Mouse (Mus musculus) kidney, adult 2 months (tissue): ENCODE results near the gene Pard6b. TPM values are rescaled to one million over a fixed set of nuclear protein-coding genes. Genes with fewer than 3 reads are reported as not detected.

ENCODE experiments used
- DNase-seq: peaks from one replicate; pipeline ENCODE4 v3.0.0; 2021
- H3K27ac ChIP-seq: fragments of 200-500 bp; 2 replicates; pipeline ENCODE4 v1.5.1; 2012; ENCODE audit warnings: low read depth, low read length, control low read depth, inconsistent platforms; ENCODE audit not compliant: insufficient read depth
- H3K27me3 ChIP-seq: fragments of 200-500 bp; replicated peaks from 2 replicates; pipeline ENCODE4 v1.6.1; 2012; ENCODE audit warnings: mild to moderate bottlenecking, moderate library complexity, low read length, inconsistent platforms; ENCODE audit not compliant: control insufficient read depth, insufficient read depth
- H3K36me3 ChIP-seq: fragments of 200-500 bp; 2 replicates; pipeline ENCODE4 v1.6.1; 2012; ENCODE audit warnings: mild to moderate bottlenecking, moderate library complexity, low read length, inconsistent platforms; ENCODE audit not compliant: control insufficient read depth, insufficient read depth
- H3K4me1 ChIP-seq: fragments of 200-500 bp; 2 replicates; pipeline ENCODE4 v1.6.1; 2011; ENCODE audit warnings: low read length; ENCODE audit not compliant: control insufficient read depth, insufficient read depth
- H3K4me3 ChIP-seq: fragments of 200-500 bp; 2 replicates; pipeline ENCODE4 v1.5.1; 2011; ENCODE audit warnings: mild to moderate bottlenecking, low read depth, low read length, control low read depth; ENCODE audit not compliant: insufficient read depth
- CTCF ChIP-seq: fragments of 200-500 bp; conservative IDR thresholded peaks from 2 replicates; pipeline ENCODE4 v1.5.1; 2011; ENCODE audit warnings: low read depth, mild to moderate bottlenecking, control low read depth, low read length, moderate library complexity, mixed read lengths; ENCODE audit not compliant: insufficient read depth, insufficient read length
- POLR2A ChIP-seq: fragments of 200-500 bp; IDR thresholded peaks from one replicate; pipeline ENCODE4 v1.6.1; 2011; ENCODE audit warnings: low read depth, low read length, control low read depth
- WGBS: fragments of 180-500 bp; shearing (Covaris S2); methylation state at CpG from one replicate; pipeline ENCODE4 v1.1.7; 2018; 5-methylcytosine and 5-hydroxymethylcytosine counted together
- polyA plus RNA-seq: library from polyadenylated mRNA; depleted of rRNA; stranded (reverse); fragments of >200 nt; gene quantifications from 2 replicates; pipeline ENCODE4 v1.2.3, GENCODE M21; 2012

Pard6b gene
- polyA plus RNA-seq, 1 experiment, result 44.4 TPM

DNA sequence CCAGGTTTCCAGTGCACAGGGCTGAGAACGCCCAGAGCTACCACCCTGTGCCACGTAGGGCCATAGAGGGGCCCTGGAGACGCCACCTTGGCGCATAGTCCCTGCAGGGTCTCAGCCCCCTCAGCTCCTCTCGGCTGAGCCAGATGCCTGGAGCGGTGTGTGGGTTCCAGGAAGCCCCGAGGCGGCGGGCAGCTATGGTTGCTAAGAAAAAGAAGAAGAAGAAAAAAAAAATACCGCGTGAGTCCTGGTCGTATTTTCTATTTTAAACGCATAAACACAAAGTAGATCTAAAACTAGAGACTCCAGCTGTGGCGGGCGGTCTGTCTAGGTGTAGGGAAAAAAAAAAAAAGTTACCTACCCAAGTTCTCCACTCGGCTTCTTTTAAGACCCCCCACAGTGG, 37.2 kb downstream of the Pard6b start:
- 76% methylated on average over 16 of the region's 16 CpGs for WGBS
- Histone ChIP-seq H3K27me3 (no peaks in the 10 kb centered on the region), H3K36me3 (no peaks in the 10 kb centered on the region), H3K27ac (no peak overlapping the region), H3K4me1 (peaks cover 3% of the 10 kb centered on the region; the same call in 1 of the 2 replicates), H3K4me3 (no peak overlapping the region)
- DNase-seq, result no peak
- TF ChIP-seq POLR2A, result no peak
- no peak for TF ChIP-seq CTCF

DNA sequence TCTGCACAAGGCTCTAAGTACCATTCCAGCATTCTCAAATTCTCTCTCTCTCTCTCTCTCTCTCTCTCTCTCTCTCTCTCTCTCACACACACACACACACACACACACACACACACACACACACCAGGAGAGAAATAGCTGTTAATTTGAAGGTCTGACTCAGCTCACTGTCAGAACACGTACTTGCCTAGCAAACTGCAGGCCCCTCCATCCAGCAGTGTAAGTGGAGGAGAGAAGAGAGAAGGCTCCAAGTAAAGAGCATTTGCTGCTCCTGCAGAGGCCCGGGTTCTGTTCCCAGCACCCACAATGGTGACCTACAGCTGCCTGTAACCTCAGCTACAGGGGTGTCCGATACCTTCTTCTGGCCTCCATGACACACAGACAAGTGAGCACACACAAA, 37.7 kb downstream of the Pard6b start:
- H3K27me3 ChIP-seq, result no peaks in the 10 kb centered on the region
- DNase-seq, result no peak
- H3K4me1 ChIP-seq, result peaks cover 3% of the 10 kb centered on the region; the same call in 1 of the 2 replicates
- WGBS, result 83% methylated on average over 3 of the region's 3 CpGs
- no peaks in the 10 kb centered on the region for H3K36me3 ChIP-seq
- TF ChIP-seq CTCF (no peak), POLR2A (no peak)
- H3K27ac ChIP-seq, result no peak overlapping the region
- no peak overlapping the region for H3K4me3 ChIP-seq

DNA sequence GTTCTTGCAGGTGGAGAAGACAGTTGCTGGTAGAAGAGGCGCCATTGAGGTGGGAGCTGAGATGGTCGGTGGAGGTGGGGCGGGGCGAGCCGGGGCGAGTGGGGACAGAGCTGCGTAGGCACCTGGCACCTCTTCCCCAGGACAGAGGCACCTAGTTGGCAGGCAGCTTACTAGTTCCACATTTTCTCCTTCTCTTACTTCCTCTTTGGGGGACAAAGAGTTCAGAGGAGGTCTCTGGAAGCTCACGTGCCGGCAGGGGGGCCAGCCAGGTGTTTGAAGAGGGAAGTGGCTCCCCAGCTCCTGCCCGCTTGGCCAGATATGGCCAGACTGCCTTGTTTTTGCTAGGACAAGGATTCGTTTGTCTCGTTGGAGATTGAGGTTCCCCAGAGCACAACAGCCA, 38.3 kb downstream of the Pard6b start:
- TF ChIP-seq POLR2A, result no peak
- TF ChIP-seq CTCF, result no peak
- H3K4me1 ChIP-seq, result peaks cover 3% of the 10 kb centered on the region
- H3K4me3 ChIP-seq, result no peak overlapping the region
- H3K27me3 ChIP-seq, result no peaks in the 10 kb centered on the region
- no peak overlapping the region for H3K27ac ChIP-seq
- H3K36me3 ChIP-seq, result no peaks in the 10 kb centered on the region
- 81% methylated on average over 12 of the region's 12 CpGs for WGBS
- DNase-seq, result no peak

DNA sequence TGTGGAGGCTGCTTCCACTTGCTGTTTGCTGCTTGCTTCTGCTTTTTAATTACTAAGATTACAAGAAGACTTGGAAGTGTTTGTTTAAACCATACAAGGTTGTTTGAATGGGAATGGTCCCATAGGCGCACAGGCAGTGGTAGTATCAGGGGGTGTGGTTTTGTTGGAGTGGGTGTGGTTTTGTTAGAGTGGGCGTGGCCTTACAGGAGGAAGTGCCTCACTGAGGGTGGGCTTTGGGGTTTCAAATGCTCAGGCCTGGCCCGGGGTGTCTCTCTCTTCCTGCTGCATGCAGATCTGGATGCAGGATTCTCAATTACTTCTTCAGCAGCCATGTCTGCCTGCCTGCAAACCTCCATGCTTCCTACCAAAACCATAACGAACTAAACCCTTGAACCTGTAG, 40.1 kb downstream of the Pard6b start:
- WGBS, result 86% methylated on average over 4 of the region's 4 CpGs
- H3K27me3 ChIP-seq, result no peaks in the 10 kb centered on the region
- TF ChIP-seq POLR2A, result no peak
- TF ChIP-seq CTCF, result no peak
- no peak overlapping the region for H3K4me3 ChIP-seq
- DNase-seq, result no peak
- no peaks in the 10 kb centered on the region; the same call in 1 of the 2 replicates for H3K4me1 ChIP-seq
- no peaks in the 10 kb centered on the region for H3K36me3 ChIP-seq
- no peak overlapping the region for H3K27ac ChIP-seq

DNA sequence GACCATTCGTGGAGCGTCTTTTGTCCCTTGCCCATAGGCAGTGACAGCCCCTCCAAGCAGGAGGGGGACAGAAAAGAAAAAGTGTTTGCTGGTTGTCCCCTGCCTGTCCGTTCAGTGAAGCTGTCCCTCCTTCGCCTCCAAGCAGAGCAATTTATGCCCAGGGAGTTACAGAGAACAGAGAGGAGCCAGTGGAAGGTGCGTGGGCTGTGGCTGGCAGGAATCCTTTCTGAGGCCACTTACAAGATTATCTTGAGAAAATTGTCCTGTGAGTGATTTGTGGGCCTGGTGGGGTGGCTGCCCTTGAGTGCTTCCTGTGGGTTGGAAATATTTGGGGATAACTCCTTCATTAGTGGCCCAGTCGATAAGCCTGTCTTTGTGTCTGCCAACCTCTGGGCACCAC, 42.8 kb downstream of the Pard6b start:
- 81% methylated on average over 6 of the region's 6 CpGs for WGBS
- no peak overlapping the region for H3K27ac ChIP-seq
- peaks cover 6% of the 10 kb centered on the region for H3K4me1 ChIP-seq
- TF ChIP-seq POLR2A (no peak), CTCF (no peak)
- H3K27me3 ChIP-seq, result no peaks in the 10 kb centered on the region
- H3K4me3 ChIP-seq, result no peak overlapping the region
- no peak for DNase-seq
- H3K36me3 ChIP-seq, result no peaks in the 10 kb centered on the region

DNA sequence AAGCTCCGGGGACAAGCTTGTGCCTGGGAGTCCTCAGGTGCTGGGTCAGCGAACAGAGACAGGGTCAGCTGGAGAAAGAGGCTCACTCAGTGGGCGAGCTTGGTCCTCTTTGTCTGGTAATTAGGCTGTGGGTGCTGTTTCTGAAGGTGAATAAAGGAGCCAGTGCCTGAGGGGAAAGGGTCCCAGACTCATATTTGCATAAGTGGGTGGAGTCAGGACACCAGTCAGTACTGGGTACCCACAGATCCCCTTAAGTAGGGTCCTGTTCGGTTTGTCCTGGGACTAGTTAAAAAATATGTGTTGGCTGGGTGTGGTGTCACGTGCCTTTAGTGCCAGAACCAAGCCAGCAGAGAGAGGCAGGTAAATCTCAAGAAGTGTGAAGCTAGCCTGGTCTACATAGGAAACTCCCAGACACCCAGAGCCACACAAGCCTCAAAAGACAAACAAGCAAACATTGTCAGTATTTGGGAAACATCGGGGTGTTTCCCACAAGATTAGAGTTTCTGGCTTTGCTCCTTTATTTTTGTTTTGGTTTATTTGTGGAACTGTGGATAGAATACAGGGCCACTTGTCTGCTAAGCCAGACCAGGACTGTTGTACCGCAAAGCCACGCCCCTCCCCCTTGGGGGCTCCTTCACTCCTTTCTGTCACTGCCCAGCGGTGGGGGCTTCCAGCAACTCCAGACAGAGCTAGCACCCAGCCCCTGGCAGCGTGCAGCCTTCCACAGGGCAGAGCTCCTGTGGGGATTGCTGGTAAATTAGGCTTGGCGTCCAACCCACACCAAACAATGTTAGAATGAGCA, 44.7 kb downstream of the Pard6b start:
- Histone ChIP-seq H3K4me1 (peaks cover 6% of the 10 kb centered on the region), H3K27ac (no peak overlapping the region), H3K36me3 (no peaks in the 10 kb centered on the region), H3K4me3 (no peak overlapping the region), H3K27me3 (no peaks in the 10 kb centered on the region)
- 63% methylated on average over 11 of the region's 11 CpGs for WGBS
- DNase-seq, result no peak
- TF ChIP-seq POLR2A, result no peak
- TF ChIP-seq CTCF, result no peak

DNA sequence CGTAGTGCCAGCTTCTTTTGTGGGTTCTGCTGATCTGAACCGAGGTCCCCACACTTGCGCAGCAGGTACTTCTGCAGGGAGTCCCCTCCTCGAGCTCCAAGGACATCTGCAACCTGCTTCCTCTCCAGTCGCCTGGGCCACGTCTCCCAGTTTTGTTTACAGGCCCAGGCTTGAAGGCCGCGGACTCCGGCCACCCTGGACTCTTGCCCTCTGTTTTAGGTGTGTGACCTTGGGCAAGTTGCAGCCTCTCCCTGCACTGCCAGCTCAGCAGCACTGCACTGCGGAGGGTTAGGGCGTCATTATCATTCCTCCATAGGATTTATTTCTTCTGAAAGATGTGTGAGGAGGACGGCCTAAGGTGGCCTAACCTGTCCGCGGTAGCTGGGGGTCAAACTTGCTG, 47.0 kb downstream of the Pard6b start:
- Histone ChIP-seq H3K36me3 (no peaks in the 10 kb centered on the region), H3K27me3 (no peaks in the 10 kb centered on the region), H3K4me3 (no peak overlapping the region), H3K4me1 (peaks cover 6% of the 10 kb centered on the region), H3K27ac (peak overlapping the region; percentile 25)
- WGBS, result 63% methylated on average over 14 of the region's 14 CpGs
- DNase-seq, result peak; percentile 87
- TF ChIP-seq POLR2A (no peak), CTCF (no peak)
